Mouse (Mus musculus) midbrain, embryonic 12.5 days (tissue): ENCODE measurements around the gene Prkg1. TPM values are rescaled to one million over a fixed set of nuclear protein-coding genes. Genes with fewer than 3 reads are reported as not detected.

Experiments
- ATAC-seq: fragments of 200-750 bp; cut with Nextera tagmentation; 2 replicates; pipeline ENCODE4 v1.8.0; 2017; ENCODE audit warnings: low read depth, moderate TSS enrichment, moderate library complexity; ENCODE audit not compliant: low FRiP score
- H3K27ac ChIP-seq: fragments of 300-500 bp; sonication (generic); replicated peaks from 2 replicates; pipeline ENCODE4 v1.5.1; 2016; ENCODE audit warnings: mild to moderate bottlenecking
- H3K27me3 ChIP-seq: fragments of 300-500 bp; sonication (generic); 2 replicates; pipeline ENCODE4 v1.6.1; 2016; ENCODE audit warnings: mild to moderate bottlenecking
- H3K36me3 ChIP-seq: fragments of 300-500 bp; sonication (generic); 2 replicates; pipeline ENCODE4 v1.6.1; 2016
- H3K4me1 ChIP-seq: fragments of 300-500 bp; sonication (generic); 2 replicates; pipeline ENCODE4 v1.6.1; 2016
- H3K4me2 ChIP-seq: fragments of 300-500 bp; sonication (generic); replicated peaks from 2 replicates; pipeline ENCODE4 v1.6.1; 2016; ENCODE audit warnings: mild to moderate bottlenecking, moderate library complexity
- H3K4me3 ChIP-seq: fragments of 300-500 bp; sonication (generic); 2 replicates; pipeline ENCODE4 v1.5.1; 2016; ENCODE audit warnings: mild to moderate bottlenecking
- H3K9ac ChIP-seq: fragments of 300-500 bp; sonication (generic); replicated peaks from 2 replicates; pipeline ENCODE4 v1.6.1; 2016; ENCODE audit warnings: mild to moderate bottlenecking, moderate library complexity
- H3K9me3 ChIP-seq: fragments of 300-500 bp; sonication (generic); 2 replicates; pipeline ENCODE4 v1.6.1; 2016; ENCODE audit warnings: mild to moderate bottlenecking
- WGBS: fragments of 180-500 bp; shearing (Covaris S2); methylation state at CpG from one replicate; pipeline ENCODE4 v1.1.7; 2016; 5-methylcytosine and 5-hydroxymethylcytosine counted together
- polyA plus RNA-seq: library from polyadenylated mRNA; unstranded; fragments of >200 nt; fragmentation: Nextera tagmentation; extraction: Ambion mirVana; gene quantifications from 2 replicates; pipeline ENCODE4 v1.2.1, GENCODE M21; 2016

Prkg1 gene
- polyA plus RNA-seq, 1 experiment from 2014 or later, result 8.7 TPM

- H3K9me3 ChIP-seq, result no peaks in the 10 kb centered on the region
- H3K36me3 ChIP-seq, result no peaks in the 10 kb centered on the region
- H3K4me3 ChIP-seq, result no peak overlapping the region
- no peak overlapping the region for H3K4me2 ChIP-seq
- H3K27me3 ChIP-seq, result no peaks in the 10 kb centered on the region
- H3K27ac ChIP-seq, result no peak overlapping the region
- no peak overlapping the region for H3K9ac ChIP-seq
- 71% methylated on average over 1 of the region's 1 CpGs for WGBS
- H3K4me1 ChIP-seq, result no peaks in the 10 kb centered on the region
- no peak for ATAC-seq
Observed at GRCm38 (mm10) chr19:31170985-31171384, 593.8 kb downstream of the Prkg1 start.

- H3K4me1 ChIP-seq, result no peaks in the 10 kb centered on the region
- no peak overlapping the region for H3K4me2 ChIP-seq
- H3K27ac ChIP-seq, result no peak overlapping the region
- WGBS, result 94% methylated on average over 6 of the region's 6 CpGs
- no peaks in the 10 kb centered on the region for H3K36me3 ChIP-seq
- H3K27me3 ChIP-seq, result no peaks in the 10 kb centered on the region
- no peak overlapping the region for H3K4me3 ChIP-seq
- ATAC-seq, result no peak
- no peak overlapping the region for H3K9ac ChIP-seq
- H3K9me3 ChIP-seq, result no peaks in the 10 kb centered on the region
Observed at GRCm38 (mm10) chr19:31158944-31159460, 605.8 kb downstream of the Prkg1 start.

- H3K4me3 ChIP-seq, result no peak overlapping the region
- H3K36me3 ChIP-seq, result no peaks in the 10 kb centered on the region
- no peak overlapping the region for H3K9ac ChIP-seq
- no peak overlapping the region for H3K27ac ChIP-seq
- ATAC-seq, result no peak
- 49% methylated on average over 5 of the region's 5 CpGs for WGBS
- no peaks in the 10 kb centered on the region for H3K9me3 ChIP-seq
- no peak overlapping the region for H3K4me2 ChIP-seq
- peaks cover 7% of the 10 kb centered on the region; the same call in 1 of the 2 replicates for H3K4me1 ChIP-seq
- H3K27me3 ChIP-seq, result no peaks in the 10 kb centered on the region
Observed at GRCm38 (mm10) chr19:31153399-31153798, 611.4 kb downstream of the Prkg1 start.

- ATAC-seq, result no peak
- H3K4me2 ChIP-seq, result no peak overlapping the region
Observed at GRCm38 (mm10) chr19:31149902-31150301, 614.9 kb downstream of the Prkg1 start.

GRCm38 (mm10) chr19:31147457-31147856, 617.4 kb downstream of the Prkg1 start:
- ATAC-seq, result no peak
- no peak overlapping the region for H3K4me2 ChIP-seq
- H3K4me1 ChIP-seq, result no peaks in the 10 kb centered on the region
- no peaks in the 10 kb centered on the region for H3K9me3 ChIP-seq
- WGBS, result 91% methylated on average over 2 of the region's 2 CpGs
- H3K4me3 ChIP-seq, result no peak overlapping the region
- no peak overlapping the region for H3K27ac ChIP-seq
- no peaks in the 10 kb centered on the region for H3K36me3 ChIP-seq
- H3K9ac ChIP-seq, result no peak overlapping the region
- H3K27me3 ChIP-seq, result no peaks in the 10 kb centered on the region

More at GRCm38 (mm10) chr19:31149902-31150301, 614.9 kb downstream of the Prkg1 start:
- H3K27ac ChIP-seq, result no peak overlapping the region
- H3K4me1 ChIP-seq, result peaks cover 7% of the 10 kb centered on the region; the same call in 1 of the 2 replicates
- no peaks in the 10 kb centered on the region for H3K9me3 ChIP-seq
- no peak overlapping the region for H3K9ac ChIP-seq
- H3K36me3 ChIP-seq, result no peaks in the 10 kb centered on the region
- 97% methylated on average over 2 of the region's 2 CpGs for WGBS
- no peaks in the 10 kb centered on the region for H3K27me3 ChIP-seq
- H3K4me3 ChIP-seq, result no peak overlapping the region

GRCm38 (mm10) chr19:31146156-31146555, 618.7 kb downstream of the Prkg1 start:
- ATAC-seq, result no peak
- no peak overlapping the region for H3K9ac ChIP-seq
- no peaks in the 10 kb centered on the region for H3K9me3 ChIP-seq
- no peaks in the 10 kb centered on the region for H3K36me3 ChIP-seq
- 66% methylated on average over 3 of the region's 3 CpGs for WGBS
- no peaks in the 10 kb centered on the region for H3K4me1 ChIP-seq
- no peak overlapping the region for H3K4me2 ChIP-seq
- no peaks in the 10 kb centered on the region for H3K27me3 ChIP-seq
- H3K4me3 ChIP-seq, result no peak overlapping the region
- H3K27ac ChIP-seq, result no peak overlapping the region

- no peaks in the 10 kb centered on the region for H3K9me3 ChIP-seq
- no peak overlapping the region for H3K9ac ChIP-seq
- H3K36me3 ChIP-seq, result no peaks in the 10 kb centered on the region
- no peak for ATAC-seq
- WGBS, result 86% methylated on average over 7 of the region's 7 CpGs
- no peak overlapping the region for H3K27ac ChIP-seq
- no peaks in the 10 kb centered on the region for H3K27me3 ChIP-seq
- H3K4me2 ChIP-seq, result no peak overlapping the region
- no peaks in the 10 kb centered on the region for H3K4me1 ChIP-seq
- no peak overlapping the region for H3K4me3 ChIP-seq
Observed at GRCm38 (mm10) chr19:31141905-31142304, 622.9 kb downstream of the Prkg1 start.

GRCm38 (mm10) chr19:31136316-31136715, 628.5 kb downstream of the Prkg1 start:
- Histone ChIP-seq H3K9me3 (no peaks in the 10 kb centered on the region), H3K4me3 (no peak overlapping the region), H3K27me3 (no peaks in the 10 kb centered on the region), H3K4me2 (no peak overlapping the region), H3K36me3 (no peaks in the 10 kb centered on the region), H3K9ac (no peak overlapping the region), H3K4me1 (peaks cover 6% of the 10 kb centered on the region; the same call in 1 of the 2 replicates), H3K27ac (no peak overlapping the region)
- no peak for ATAC-seq
- 8% methylated on average over 2 of the region's 2 CpGs for WGBS

- Histone ChIP-seq H3K4me2 (no peak overlapping the region), H3K36me3 (no peaks in the 10 kb centered on the region), H3K4me1 (peaks cover 6% of the 10 kb centered on the region; the same call in 1 of the 2 replicates), H3K9me3 (no peaks in the 10 kb centered on the region), H3K4me3 (no peak overlapping the region), H3K27ac (no peak overlapping the region), H3K9ac (no peak overlapping the region), H3K27me3 (no peaks in the 10 kb centered on the region)
- no peak for ATAC-seq
- WGBS, result 86% methylated on average over 8 of the region's 8 CpGs
Observed at GRCm38 (mm10) chr19:31132614-31133013, 632.2 kb downstream of the Prkg1 start.

GRCm38 (mm10) chr19:31124628-31125027, 640.2 kb downstream of the Prkg1 start:
- no peak for ATAC-seq
- H3K4me1 ChIP-seq, result no peaks in the 10 kb centered on the region
- no peak overlapping the region for H3K27ac ChIP-seq
- no peaks in the 10 kb centered on the region for H3K27me3 ChIP-seq
- WGBS, result 87% methylated on average over 3 of the region's 3 CpGs
- H3K4me2 ChIP-seq, result no peak overlapping the region
- H3K9me3 ChIP-seq, result no peaks in the 10 kb centered on the region
- H3K4me3 ChIP-seq, result no peak overlapping the region
- no peak overlapping the region for H3K9ac ChIP-seq
- H3K36me3 ChIP-seq, result no peaks in the 10 kb centered on the region

- H3K36me3 ChIP-seq, result no peaks in the 10 kb centered on the region
- no peak overlapping the region; the same call in 1 of the 2 replicates for H3K27ac ChIP-seq
- ATAC-seq, result no peak
- 54% methylated on average over 4 of the region's 4 CpGs for WGBS
- H3K27me3 ChIP-seq, result no peaks in the 10 kb centered on the region
- H3K4me3 ChIP-seq, result no peak overlapping the region
- H3K4me1 ChIP-seq, result 0 out of 2 replicates have a peak, but pooled peaks cover 5% of the 10 kb centered on the region
- H3K9ac ChIP-seq, result no peak overlapping the region
- H3K9me3 ChIP-seq, result no peaks in the 10 kb centered on the region
- no peak overlapping the region for H3K4me2 ChIP-seq
Observed at GRCm38 (mm10) chr19:31114690-31115089, 650.1 kb downstream of the Prkg1 start.

GRCm38 (mm10) chr19:31106835-31107554, 657.8 kb downstream of the Prkg1 start:
- Histone ChIP-seq H3K4me3 (no peak overlapping the region), H3K27me3 (0 out of 2 replicates have a peak, but pooled peaks cover 3% of the 10 kb centered on the region), H3K27ac (no peak overlapping the region), H3K4me1 (no peaks in the 10 kb centered on the region), H3K4me2 (no peak overlapping the region), H3K9me3 (no peaks in the 10 kb centered on the region), H3K9ac (no peak overlapping the region), H3K36me3 (no peaks in the 10 kb centered on the region)
- ATAC-seq, result no peak
- 51% methylated on average over 9 of the region's 9 CpGs for WGBS
